Mouse (Mus musculus) T-cell, adult 2 months (primary cell): ENCODE measurements at regions not wholly inside any gene's neighbourhood (a gene's known extent, or its start where the extent isn't known, plus 50 kb on each side); places are given as distances from the start of the nearest gene placed in this dataset.

ENCODE experiments used
- DNase-seq: peaks from one replicate; pipeline ENCODE4 v3.0.0; 2022; ENCODE audit warnings: low spot score

- peak; percentile 62 for DNase-seq
These were observed 193.7 kb upstream of the Klf3 start for GRCm38 (mm10) chr5:64609378-64610087.

GRCm38 (mm10) chr5:64610146-64610545, 193.0 kb upstream of the Klf3 start:
- no peak for DNase-seq

- no peak for DNase-seq
These were observed 192.4 kb upstream of the Klf3 start for GRCm38 (mm10) chr5:64610562-64611405.

GRCm38 (mm10) chr5:64612017-64612416, 191.2 kb upstream of the Klf3 start:
- DNase-seq = no peak

- DNase-seq = no peak
These were observed 189.5 kb upstream of the Klf3 start for GRCm38 (mm10) chr5:64613696-64614095.

- no peak for DNase-seq
These were observed 185.1 kb upstream of the Klf3 start for GRCm38 (mm10) chr5:64618126-64618525.

- DNase-seq = no peak
These were observed 183.4 kb upstream of the Klf3 start for GRCm38 (mm10) chr5:64619752-64620151.

- no peak for DNase-seq
These were observed 182.5 kb upstream of the Klf3 start for GRCm38 (mm10) chr5:64620726-64621125.

- no peak for DNase-seq
These were observed 181.8 kb upstream of the Klf3 start for GRCm38 (mm10) chr5:64621386-64621785.

- DNase-seq = no peak
These were observed 179.5 kb upstream of the Klf3 start for GRCm38 (mm10) chr5:64623653-64624052.

- no peak for DNase-seq
These were observed 179.0 kb upstream of the Klf3 start for GRCm38 (mm10) chr5:64624205-64624604.

- DNase-seq = peak; percentile 41
These were observed 177.8 kb upstream of the Klf3 start for GRCm38 (mm10) chr5:64625421-64625820.

GRCm38 (mm10) chr5:64625841-64626298, 177.3 kb upstream of the Klf3 start:
- peak; percentile 6 for DNase-seq

GRCm38 (mm10) chr5:64626351-64626750, 176.8 kb upstream of the Klf3 start:
- DNase-seq = peak; percentile 45

GRCm38 (mm10) chr5:64630582-64630981, 172.6 kb upstream of the Klf3 start:
- DNase-seq = no peak

- no peak for DNase-seq
These were observed 171.0 kb upstream of the Klf3 start for GRCm38 (mm10) chr5:64632171-64632570.

GRCm38 (mm10) chr5:64634008-64634407, 169.2 kb upstream of the Klf3 start:
- no peak for DNase-seq

GRCm38 (mm10) chr5:64634721-64635120, 168.5 kb upstream of the Klf3 start:
- no peak for DNase-seq

- DNase-seq = no peak
These were observed 166.9 kb upstream of the Klf3 start for GRCm38 (mm10) chr5:64636301-64636700.

- DNase-seq = no peak
These were observed 159.6 kb upstream of the Klf3 start for GRCm38 (mm10) chr5:64643584-64643983.

GRCm38 (mm10) chr5:64647417-64648125, 155.6 kb upstream of the Klf3 start:
- DNase-seq = no peak

GRCm38 (mm10) chr5:64648492-64648891, 154.7 kb upstream of the Klf3 start:
- peak; percentile 7 for DNase-seq

- peak; percentile 81 for DNase-seq
These were observed 151.8 kb upstream of the Klf3 start for GRCm38 (mm10) chr5:64651407-64651806.
